Mouse (Mus musculus) left cerebral cortex, postnatal 14 days (tissue): ENCODE data around the gene Mdp1. TPM values are rescaled to one million over a fixed set of nuclear protein-coding genes. Genes with fewer than 3 reads are reported as not detected.

Source experiments
- DNase-seq, 2 experiments: peaks; one replicate each; pipeline ENCODE4 v3.0.0; 2021 to 2022; ENCODE audit warnings: low spot score in 2 of 2, mixed read lengths in 1 of 2
- intact Hi-C: fragments of 180-260 bp; cut with DNase I; formaldehyde crosslinking; loops from one replicate; pipeline ENCODE4 v1.15.1; 2025
- total RNA-seq, 2 experiments: library from RNA; stranded (reverse); gene quantifications; 2 replicates each; pipeline ENCODE4 v1.2.3; 2021

The Mdp1 gene
- total RNA-seq, 2 experiments from 2014 or later: 37.8 to 42.6 TPM

DNA sequence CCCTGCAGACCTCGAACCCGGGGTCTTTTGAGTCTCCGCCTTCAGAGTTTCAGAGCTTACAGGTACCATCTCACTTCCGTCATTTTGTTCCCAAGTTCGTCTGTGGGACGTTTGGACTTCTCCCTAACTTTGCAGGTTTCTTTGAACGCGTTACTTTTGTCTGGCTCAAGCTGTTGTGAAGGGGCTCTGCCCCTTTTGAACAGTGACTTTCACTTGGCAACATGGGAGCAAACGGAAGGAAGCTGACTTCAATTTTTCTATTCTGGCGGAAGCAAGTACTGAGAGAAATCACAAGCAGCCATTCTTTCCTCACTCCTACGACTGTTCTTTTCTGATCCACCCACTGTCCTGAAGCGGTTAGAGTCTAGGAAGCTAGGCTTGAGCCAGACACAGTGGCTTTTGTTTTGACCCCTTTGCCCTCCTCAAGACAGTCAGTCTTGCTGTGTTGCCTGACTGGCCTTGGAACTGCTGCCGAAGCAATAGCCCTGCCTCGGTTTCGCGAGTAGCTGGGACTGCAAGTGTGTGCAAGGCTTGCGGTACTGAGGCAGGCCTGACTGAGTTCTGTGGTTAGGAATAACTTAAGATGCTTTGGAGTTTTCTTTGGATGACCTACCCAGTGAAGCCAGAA lies 15.9 kb downstream of the Mdp1 start:
- no peak for DNase-seq
- intact Hi-C loops: no loop called here

GRCm38 (mm10) chr14:55643060-55643907 lies 17.0 kb downstream of the Mdp1 start, which contains the start of gene Tm9sf1:
Gene Tm9sf1, minus strand, starts transcription at chr14:55643806.
- intact Hi-C loops: no loop called here
- peak; percentile 70 to 81 for DNase-seq

DNA sequence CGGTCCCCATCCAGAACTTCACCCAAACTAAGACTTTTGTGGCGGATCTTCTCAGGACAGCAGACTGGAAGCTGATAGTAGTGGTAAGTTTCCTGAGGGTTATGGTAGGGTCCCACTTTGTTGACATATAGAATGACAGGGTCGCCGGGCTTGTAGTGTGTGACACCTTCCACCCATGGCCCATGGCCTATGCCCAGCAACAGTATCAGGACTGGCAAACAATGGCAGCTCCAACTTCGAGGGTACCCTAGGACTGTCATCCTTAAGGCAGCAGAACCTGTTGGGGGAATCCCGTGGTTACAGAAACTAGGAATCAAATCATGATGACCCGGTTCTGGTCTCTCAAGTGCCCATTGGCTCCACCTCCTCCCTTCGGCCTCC lies 17.6 kb downstream of the Mdp1 start:
- intact Hi-C loops: no loop called here
- DNase-seq: no peak

GRCm38 (mm10) chr14:55641291-55641690 lies 19.0 kb downstream of the Mdp1 start:
- no peak for DNase-seq

GRCm38 (mm10) chr14:55640816-55641215 lies 19.5 kb downstream of the Mdp1 start:
- intact Hi-C loops: no loop called here
- DNase-seq: no peak

More at GRCm38 (mm10) chr14:55641291-55641690, 19.0 kb downstream of the Mdp1 start:
- intact Hi-C loops: no loop called here

- intact Hi-C loops: no loop called here
- no peak for DNase-seq
Observed at GRCm38 (mm10) chr14:55637795-55638194, 22.5 kb downstream of the Mdp1 start, which contains the start of gene Gm49378. Gene Gm49378, minus strand, starts transcription at chr14:55637895.

GRCm38 (mm10) chr14:55635523-55636007 lies 24.7 kb downstream of the Mdp1 start, which contains the start of gene Ipo4:
Gene Ipo4, minus strand, starts transcription at chr14:55635957.
- DNase-seq: peak; percentile 91 to 92
- intact Hi-C loops: no loop called here

DNA sequence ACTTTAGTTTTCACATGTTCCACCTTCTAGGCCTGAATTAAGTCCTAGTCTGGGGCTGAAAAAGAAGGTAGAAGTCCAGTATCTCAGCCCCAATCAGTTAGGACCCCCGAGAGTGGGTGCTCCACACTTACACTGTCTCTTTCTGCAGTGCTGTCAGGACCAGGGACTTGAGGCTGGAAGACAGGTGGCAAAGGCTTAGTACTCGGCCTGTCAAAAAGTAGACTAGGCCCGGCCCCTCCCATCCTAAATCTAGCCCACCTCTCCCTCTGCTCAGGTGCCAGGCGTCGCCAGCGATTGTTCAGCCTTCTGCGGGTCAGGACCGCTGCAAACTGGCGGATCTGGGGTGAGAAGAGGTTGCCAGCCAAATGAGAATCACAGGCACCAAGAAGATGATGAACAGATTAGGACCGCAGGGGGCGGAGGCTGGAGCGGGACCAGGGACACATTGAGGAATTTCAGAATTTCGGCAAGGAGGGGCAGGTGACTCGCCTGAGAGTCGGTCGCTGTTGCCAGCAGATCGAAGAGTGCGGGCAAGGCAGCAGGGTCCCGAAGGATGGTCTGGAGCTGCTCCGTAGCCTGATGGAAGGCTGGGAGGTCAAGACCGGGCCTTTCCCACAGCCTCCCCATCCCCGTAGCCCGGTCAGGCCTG lies 25.3 kb downstream of the Mdp1 start:
- peak in 1 of 2 experiments; percentile 25 for DNase-seq
- intact Hi-C loops: no loop called here

GRCm38 (mm10) chr14:55629312-55629711 lies 31.0 kb downstream of the Mdp1 start:
- intact Hi-C loops: no loop called here
- DNase-seq: peak in 1 of 2 experiments; percentile 44

GRCm38 (mm10) chr14:55628077-55628827 lies 32.1 kb downstream of the Mdp1 start:
- intact Hi-C loops: no loop called here
- no peak for DNase-seq

DNA sequence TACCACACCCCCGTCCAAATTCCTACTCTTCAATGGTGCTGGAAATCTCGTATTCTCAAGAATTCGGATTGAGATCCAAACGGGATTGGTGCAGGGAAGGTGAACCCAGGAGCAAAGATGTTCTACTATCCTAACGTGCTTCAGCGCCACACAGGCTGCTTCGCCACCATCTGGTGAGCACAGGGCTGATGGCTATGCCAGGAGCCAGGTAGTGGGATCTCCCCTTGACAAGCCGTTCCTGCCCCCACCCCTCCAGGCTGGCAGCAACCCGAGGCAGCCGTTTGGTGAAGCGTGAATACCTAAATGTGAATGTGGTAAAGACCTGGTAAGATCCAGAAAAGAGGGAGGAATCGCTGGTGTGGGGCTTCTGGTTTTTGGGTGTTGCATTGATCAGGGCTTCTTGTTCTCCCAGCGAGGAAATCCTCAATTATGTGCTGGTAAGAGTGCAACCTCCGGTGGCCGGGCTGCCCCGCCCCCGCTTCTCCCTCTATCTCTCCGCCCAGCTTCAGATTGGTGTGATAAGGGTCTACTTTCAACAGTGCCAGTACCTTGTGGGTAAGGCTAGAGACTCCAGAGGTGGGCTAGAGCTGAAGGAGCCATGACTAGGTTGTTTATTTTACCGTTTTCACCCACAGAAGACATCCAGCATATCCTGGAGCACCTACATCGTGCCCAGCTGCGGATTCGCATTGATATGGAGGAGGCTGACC lies 41.7 kb downstream of the Mdp1 start:
- no peak for DNase-seq

GRCm38 (mm10) chr14:55617822-55618221 lies 42.5 kb downstream of the Mdp1 start, which contains the start of gene Rec8:
Gene Rec8, plus strand, starts transcription at chr14:55618037.
- DNase-seq: no peak
- intact Hi-C loops: no loop called here

More for the DNA sequence above, 41.7 kb downstream of the Mdp1 start:
- intact Hi-C loops: no loop called here

- no peak for DNase-seq
- intact Hi-C loops: no loop called here
Observed at GRCm38 (mm10) chr14:55616844-55617243, 43.5 kb downstream of the Mdp1 start.

DNA sequence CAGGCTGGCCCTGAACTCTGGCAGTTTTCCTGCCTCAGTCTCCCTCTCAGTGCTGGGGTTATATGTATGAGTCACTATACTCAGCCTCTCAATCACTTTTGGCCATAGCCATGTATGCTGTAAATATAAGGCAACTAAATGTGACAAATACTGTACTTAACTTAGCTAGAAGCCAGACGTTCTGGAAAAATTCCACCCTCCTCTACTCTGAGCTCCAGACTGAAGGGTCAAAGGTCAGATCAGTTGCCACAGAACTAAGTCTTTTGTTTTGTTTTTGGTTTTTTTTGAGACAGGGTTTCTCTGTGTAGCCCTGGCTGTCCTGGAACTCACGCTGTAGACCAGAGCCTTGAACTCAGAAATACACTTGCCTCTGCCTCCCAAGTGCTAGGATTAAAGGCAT lies 44.4 kb downstream of the Mdp1 start:
- no peak for DNase-seq
- intact Hi-C loops: no loop called here

DNA sequence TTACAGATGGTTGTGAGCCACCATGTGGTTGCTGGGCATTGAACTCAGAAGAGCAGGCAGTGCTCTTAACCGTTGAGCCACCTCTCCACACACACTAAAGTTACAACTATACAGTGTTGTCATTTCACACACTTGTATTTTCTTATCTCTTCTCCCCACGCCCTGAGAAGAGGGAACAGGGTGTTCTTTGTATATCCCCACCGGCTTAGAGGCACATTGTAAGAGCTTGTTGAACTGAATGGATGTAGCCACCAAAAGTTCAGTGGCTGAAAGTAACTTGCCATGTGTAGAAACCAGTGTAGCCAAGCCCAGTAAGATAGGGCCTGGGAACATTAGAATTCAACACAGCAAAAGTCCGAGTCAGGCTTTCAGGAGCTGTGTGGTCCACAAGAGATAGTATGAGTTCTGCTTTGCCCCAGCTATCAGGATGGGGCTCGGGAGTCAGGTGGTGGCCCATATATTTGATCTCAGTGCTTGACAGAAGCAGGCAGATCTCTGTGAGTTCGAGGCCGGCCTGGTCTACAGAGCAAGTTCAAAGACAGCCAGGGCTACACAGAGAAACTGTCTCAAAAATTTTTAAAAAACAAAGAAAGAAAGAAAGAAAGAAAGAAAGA lies 45.6 kb downstream of the Mdp1 start:
- DNase-seq: no peak
- intact Hi-C loops: no loop called here

- intact Hi-C loops: no loop called here
- no peak for DNase-seq
Observed at GRCm38 (mm10) chr14:55613346-55613745, 47.0 kb downstream of the Mdp1 start.

DNA sequence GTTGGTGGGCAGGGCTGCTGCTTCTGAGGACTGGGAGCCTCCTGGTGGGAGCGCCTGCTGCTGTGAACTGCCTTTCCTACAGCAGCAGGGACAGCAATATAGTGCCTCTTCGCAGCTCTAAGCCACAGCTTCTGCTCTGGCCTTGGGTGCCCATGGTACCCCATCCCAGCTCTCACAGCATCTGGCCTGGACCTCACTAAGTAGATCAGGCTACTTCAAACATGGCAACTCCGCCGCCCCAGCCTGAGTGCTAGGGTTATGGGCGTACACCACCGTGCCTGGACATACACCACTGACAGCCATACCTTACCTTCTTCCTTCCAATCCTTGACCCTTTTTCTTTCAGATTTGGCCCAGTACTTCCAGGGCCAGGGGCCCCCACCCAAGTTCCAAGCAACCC lies 52.0 kb downstream of the Mdp1 start:
- intact Hi-C loops: no loop called here
- no peak for DNase-seq
